Mouse (Mus musculus) heart, embryonic 13.5 days (tissue): Measurements from ENCODE around the gene Rictor. TPM values are rescaled to one million over a fixed set of nuclear protein-coding genes. Genes with fewer than 3 reads are reported as not detected.
A peak's percentile ranks its signal among the peaks of the same experiment; 100 is the strongest.

Source experiments
- ATAC-seq: fragments of 200-750 bp; cut with Nextera tagmentation; 2 replicates; pipeline ENCODE4 v1.8.0; 2017; ENCODE audit warnings: moderate TSS enrichment; ENCODE audit not compliant: insufficient number of reproducible peaks, low FRiP score, low TSS enrichment; ENCODE audit errors: extremely low read depth
- H3K27ac ChIP-seq: fragments of 300-500 bp; sonication (generic); replicated peaks from 2 replicates; pipeline ENCODE4 v1.5.1; 2015; ENCODE audit warnings: moderate library complexity, mild to moderate bottlenecking, inconsistent platforms
- H3K27me3 ChIP-seq: fragments of 300-500 bp; sonication (generic); replicated peaks from 2 replicates; pipeline ENCODE4 v1.6.1; 2015; ENCODE audit warnings: mild to moderate bottlenecking, inconsistent platforms
- H3K36me3 ChIP-seq: fragments of 300-500 bp; sonication (generic); 2 replicates; pipeline ENCODE4 v1.6.1; 2015; ENCODE audit warnings: mild to moderate bottlenecking, inconsistent platforms
- H3K4me1 ChIP-seq: fragments of 300-500 bp; sonication (generic); 2 replicates; pipeline ENCODE4 v1.6.1; 2015; ENCODE audit warnings: inconsistent platforms
- H3K4me2 ChIP-seq: fragments of 300-500 bp; sonication (generic); 2 replicates; pipeline ENCODE4 v1.6.1; 2015; ENCODE audit warnings: inconsistent platforms, mild to moderate bottlenecking, moderate library complexity
- H3K4me3 ChIP-seq: fragments of 300-500 bp; sonication (generic); 2 replicates; pipeline ENCODE4 v1.5.1; 2015; ENCODE audit warnings: moderate library complexity, mild to moderate bottlenecking, inconsistent platforms
- H3K9ac ChIP-seq: fragments of 300-500 bp; sonication (generic); 2 replicates; pipeline ENCODE4 v1.6.1; 2015; ENCODE audit warnings: inconsistent platforms, mild to moderate bottlenecking, moderate library complexity
- H3K9me3 ChIP-seq: fragments of 300-500 bp; sonication (generic); 2 replicates; pipeline ENCODE4 v1.6.1; 2016; ENCODE audit warnings: inconsistent platforms
- WGBS: fragments of 180-500 bp; shearing (Covaris S2); methylation state at CpG from one replicate; pipeline ENCODE4 v1.1.7; 2015; ENCODE audit warnings: mixed read lengths; 5-methylcytosine and 5-hydroxymethylcytosine counted together
- polyA plus RNA-seq: library from polyadenylated mRNA; unstranded; fragments of >200 nt; fragmentation: Nextera tagmentation; extraction: Ambion mirVana; gene quantifications from 2 replicates; pipeline ENCODE4 v1.2.1, GENCODE M21; 2015

The Rictor gene
- polyA plus RNA-seq = 25.3 and 27.1 TPM in 2 replicates

DNA sequence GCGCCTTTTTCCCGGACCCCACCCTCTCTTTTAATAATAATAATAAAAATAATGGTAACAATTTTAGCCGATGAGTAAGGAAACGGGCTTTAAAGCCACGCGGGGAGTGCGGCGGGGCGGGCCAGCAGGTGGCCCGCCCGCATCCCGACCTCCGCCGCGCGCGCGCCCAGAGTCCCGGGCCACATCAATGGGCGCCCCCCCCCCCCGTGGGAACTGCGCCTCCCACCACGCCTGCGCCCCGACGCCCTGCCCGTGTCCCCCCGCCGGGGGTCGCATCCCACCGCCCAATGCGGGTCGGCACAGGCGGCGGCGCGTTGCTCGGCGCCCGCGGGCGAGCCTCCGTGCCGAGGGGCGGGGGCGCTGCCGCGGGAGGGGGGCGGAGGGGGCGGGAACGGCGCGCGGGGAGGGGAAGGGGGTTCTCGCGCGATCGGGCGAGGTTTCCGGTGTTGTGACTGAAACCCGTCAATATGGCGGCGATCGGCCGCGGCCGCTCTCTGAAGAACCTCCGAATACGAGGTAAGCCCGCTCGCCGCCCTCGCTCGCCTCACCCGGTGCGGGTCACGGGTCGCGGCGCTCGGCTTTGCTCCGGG lies at the start of gene Rictor:
Rictor (plus strand) TSS at position 444 of the 590 bp plus-strand sequence.
- Histone ChIP-seq H3K4me3 (peak within 1 kb of the TSS; percentile 95), H3K27ac (peak within 1 kb of the TSS; percentile 93), H3K4me2 (peak within 1 kb of the TSS; percentile 96), H3K9ac (peak within 1 kb of the TSS; percentile 97), H3K27me3 (no peaks in the 10 kb centered on the region), H3K36me3 (no peaks in the 10 kb centered on the region), H3K9me3 (no peaks in the 10 kb centered on the region), H3K4me1 (peaks cover 35% of the 10 kb centered on the region)
- peak; percentile 75 for ATAC-seq
- under 1% methylated on average over 73 of the region's 82 CpGs for WGBS

DNA sequence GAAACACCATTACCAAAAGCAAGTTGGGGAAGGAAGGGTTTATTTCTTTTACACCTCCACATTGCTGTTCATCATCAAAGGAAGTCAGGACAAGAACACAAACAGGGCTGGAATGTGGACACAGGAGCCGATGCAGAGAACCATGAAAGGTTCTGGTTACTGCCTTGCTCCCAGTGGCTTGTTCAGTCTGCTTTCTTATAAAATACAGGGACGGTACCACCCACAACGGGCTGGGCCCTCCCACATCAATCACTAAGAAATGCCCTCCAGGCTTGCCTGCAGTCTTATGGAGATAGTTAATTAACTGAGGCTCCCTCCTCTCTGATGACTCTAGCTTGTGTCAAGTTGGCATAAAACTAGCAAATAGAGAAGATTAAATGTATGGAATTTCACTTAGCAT lies 46.2 kb upstream of the Rictor start:
- 56% methylated on average over 3 of the region's 3 CpGs for WGBS
- H3K9me3 ChIP-seq = no peaks in the 10 kb centered on the region

DNA sequence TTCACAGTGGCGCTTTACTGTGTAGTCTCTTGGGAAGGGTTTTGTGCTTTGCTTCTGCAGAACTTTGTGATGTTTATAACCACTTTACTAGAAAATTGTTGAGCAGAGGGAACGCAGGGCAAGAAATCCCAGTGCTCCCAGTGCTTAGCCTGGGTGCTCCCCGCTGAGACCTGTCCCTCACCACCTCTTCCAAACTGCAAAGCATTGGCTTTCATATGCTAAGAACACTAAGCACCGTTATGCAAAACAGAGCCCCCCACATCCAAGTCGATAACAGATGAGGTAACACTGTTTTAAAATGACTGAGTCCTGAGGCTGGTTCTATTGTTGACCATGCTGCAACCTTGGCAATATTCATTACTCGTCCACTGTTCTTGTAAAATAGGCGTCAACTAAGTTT lies 44.2 kb upstream of the Rictor start:
- Histone ChIP-seq H3K4me3 (no peak overlapping the region), H3K36me3 (no peaks in the 10 kb centered on the region), H3K9me3 (no peaks in the 10 kb centered on the region), H3K9ac (no peak overlapping the region), H3K4me1 (peaks cover 6% of the 10 kb centered on the region; the same call in 1 of the 2 replicates), H3K4me2 (no peak overlapping the region), H3K27me3 (no peaks in the 10 kb centered on the region), H3K27ac (no peak overlapping the region)
- no peak for ATAC-seq
- 56% methylated on average over 7 of the region's 7 CpGs for WGBS

More for the DNA sequence above, 46.2 kb upstream of the Rictor start:
- Histone ChIP-seq H3K9ac (no peak overlapping the region), H3K27ac (no peak overlapping the region), H3K4me2 (no peak overlapping the region), H3K27me3 (no peaks in the 10 kb centered on the region), H3K4me3 (no peak overlapping the region), H3K36me3 (no peaks in the 10 kb centered on the region), H3K4me1 (peaks cover 6% of the 10 kb centered on the region; the same call in 1 of the 2 replicates)
- ATAC-seq = no peak

DNA sequence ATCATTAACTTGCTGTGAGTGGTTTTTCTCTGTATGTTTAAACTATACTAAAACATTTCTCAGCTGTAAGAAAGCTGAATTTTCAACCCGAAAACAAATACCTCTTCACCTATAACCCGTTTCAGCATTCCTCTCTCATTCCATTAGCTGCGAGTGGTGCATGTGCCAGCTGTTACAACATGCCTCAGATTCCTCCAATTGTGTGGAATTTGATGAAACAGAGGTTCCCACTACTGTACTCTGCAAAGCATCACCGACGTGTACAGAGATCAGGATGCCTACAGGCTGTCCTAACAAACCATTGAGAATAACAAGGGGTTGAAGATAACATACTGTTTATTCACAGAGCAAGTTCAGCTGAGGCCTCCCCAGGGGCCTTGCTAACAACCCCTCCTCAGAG lies 42.1 kb upstream of the Rictor start:
- H3K9me3 ChIP-seq = no peaks in the 10 kb centered on the region
- H3K27me3 ChIP-seq = no peaks in the 10 kb centered on the region
- H3K4me3 ChIP-seq = no peak overlapping the region
- no peak overlapping the region for H3K9ac ChIP-seq
- peaks cover 6% of the 10 kb centered on the region; the same call in 1 of the 2 replicates for H3K4me1 ChIP-seq
- H3K27ac ChIP-seq = no peak overlapping the region
- no peak overlapping the region for H3K4me2 ChIP-seq
- no peaks in the 10 kb centered on the region for H3K36me3 ChIP-seq
- 29% methylated on average over 5 of the region's 5 CpGs for WGBS
- no peak for ATAC-seq

DNA sequence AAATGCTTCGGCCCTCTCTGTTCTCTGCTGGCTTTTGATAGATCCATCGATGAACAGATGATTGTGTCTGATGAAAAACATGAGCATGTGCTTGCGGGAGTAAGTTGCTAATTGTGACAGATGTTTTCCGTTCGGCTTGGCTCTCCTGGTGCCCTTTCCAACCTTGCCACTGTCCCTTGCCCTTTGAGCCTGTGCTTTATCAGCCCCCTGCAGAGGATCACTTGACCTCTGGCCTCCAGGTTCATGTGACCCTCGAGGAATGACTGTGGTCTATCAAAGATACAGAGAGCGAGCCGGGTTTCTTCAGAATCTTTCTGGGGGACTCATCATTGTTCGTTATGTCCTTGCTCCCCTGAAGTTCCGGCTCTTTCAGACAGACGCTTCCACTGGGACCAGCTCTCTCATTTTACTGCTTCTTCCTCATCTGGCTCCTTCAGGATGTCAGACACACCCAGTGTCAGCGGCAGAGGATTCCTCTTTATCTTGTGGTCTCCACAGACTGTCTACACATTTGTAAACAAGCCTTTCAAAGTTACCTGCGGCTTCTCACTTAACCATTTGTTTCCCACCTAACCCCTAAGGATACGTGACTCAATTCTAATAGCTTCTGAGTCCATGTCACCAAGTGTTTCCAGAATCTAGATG lies 39.3 kb upstream of the Rictor start:
- Histone ChIP-seq H3K4me1 (peaks cover 6% of the 10 kb centered on the region; the same call in 1 of the 2 replicates), H3K4me2 (no peak overlapping the region), H3K9ac (no peak overlapping the region), H3K9me3 (no peaks in the 10 kb centered on the region), H3K36me3 (no peaks in the 10 kb centered on the region), H3K27me3 (no peaks in the 10 kb centered on the region), H3K4me3 (no peak overlapping the region), H3K27ac (no peak overlapping the region)
- WGBS = 22% methylated on average over 14 of the region's 14 CpGs
- no peak for ATAC-seq

DNA sequence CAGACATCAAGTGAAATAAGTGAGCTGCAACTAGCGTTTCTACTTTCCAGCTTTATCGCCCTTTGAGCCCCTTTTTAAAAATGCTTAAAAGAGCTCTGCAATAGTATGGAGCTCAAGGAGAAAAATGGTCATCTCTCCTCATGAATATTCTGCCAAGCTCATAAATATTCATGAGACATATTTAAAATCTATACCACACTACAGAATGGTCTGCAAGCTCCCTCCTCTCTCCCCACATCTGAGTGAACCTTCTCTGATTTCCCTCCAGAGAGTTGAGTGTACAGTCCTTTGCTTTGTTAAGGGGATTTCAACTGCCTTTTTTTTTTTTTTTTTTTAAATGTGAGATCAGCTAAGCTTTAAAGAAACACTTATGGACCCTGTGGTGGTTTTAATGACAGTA lies 29.7 kb upstream of the Rictor start:
- Histone ChIP-seq H3K4me2 (no peak overlapping the region), H3K9ac (no peak overlapping the region)
- 79% methylated on average over 2 of the region's 2 CpGs for WGBS

DNA sequence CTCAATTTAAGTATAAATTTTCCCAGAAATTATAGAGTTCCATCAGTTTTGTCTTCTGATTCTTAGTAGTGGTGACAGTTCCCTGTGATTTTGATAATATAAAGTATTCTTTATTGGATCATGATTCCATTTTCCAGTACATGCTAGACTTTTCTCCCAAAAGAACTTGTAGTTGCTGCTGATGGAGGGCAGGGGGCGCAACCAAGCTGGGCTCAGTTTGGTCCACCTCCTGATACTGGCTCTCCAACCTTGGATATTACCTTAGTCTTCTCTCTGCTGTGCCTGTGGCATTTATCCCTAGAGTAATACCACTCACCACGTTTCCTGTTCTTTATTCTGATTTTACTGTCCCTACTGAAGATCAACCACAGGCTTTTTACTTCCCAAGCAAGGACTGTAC lies 6.0 kb upstream of the Rictor start:
- H3K36me3 ChIP-seq = no peaks in the 10 kb centered on the region
- no peaks in the 10 kb centered on the region for H3K27me3 ChIP-seq
- ATAC-seq = no peak
- no peak overlapping the region for H3K4me3 ChIP-seq
- H3K4me2 ChIP-seq = no peak overlapping the region
- H3K4me1 ChIP-seq = no peaks in the 10 kb centered on the region; the same call in 1 of the 2 replicates
- H3K27ac ChIP-seq = no peak overlapping the region
- 62% methylated on average over 2 of the region's 2 CpGs for WGBS
- no peaks in the 10 kb centered on the region for H3K9me3 ChIP-seq
- H3K9ac ChIP-seq = no peak overlapping the region

More for the DNA sequence above, 29.7 kb upstream of the Rictor start:
- ATAC-seq = no peak
- Histone ChIP-seq H3K36me3 (no peaks in the 10 kb centered on the region), H3K4me3 (no peak overlapping the region), H3K4me1 (no peaks in the 10 kb centered on the region), H3K27ac (no peak overlapping the region), H3K9me3 (no peaks in the 10 kb centered on the region), H3K27me3 (no peaks in the 10 kb centered on the region)

DNA sequence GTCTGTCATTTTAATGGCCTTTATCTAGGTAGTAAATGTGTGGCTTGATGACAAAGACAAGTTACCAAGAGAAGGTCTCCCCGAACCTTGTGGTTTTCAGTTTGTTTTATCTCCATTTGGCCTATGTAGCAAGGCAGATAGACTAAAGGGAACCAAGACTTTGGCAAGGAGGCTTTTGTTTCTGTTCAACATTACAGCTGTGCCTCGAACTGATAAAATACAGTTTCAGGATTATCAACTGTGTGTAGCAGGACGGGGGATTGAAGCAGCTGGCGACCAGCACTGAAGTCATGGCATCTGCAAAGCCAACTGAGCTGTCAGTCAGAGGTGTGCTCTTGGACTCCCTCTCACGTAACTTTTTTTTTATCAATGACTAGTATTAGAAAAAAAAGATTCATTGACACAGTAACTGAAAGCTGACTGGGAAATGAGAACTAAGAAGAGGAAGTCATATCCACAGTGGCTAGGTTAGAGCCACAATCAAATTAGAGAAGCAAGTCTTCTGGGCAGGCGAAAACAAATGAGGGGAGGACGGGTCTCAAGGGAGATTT lies 2.8 kb upstream of the Rictor start:
- H3K4me2 ChIP-seq = no peak overlapping the region
- no peak for ATAC-seq
- no peaks in the 10 kb centered on the region for H3K27me3 ChIP-seq
- no peaks in the 10 kb centered on the region for H3K9me3 ChIP-seq
- peaks cover 11% of the 10 kb centered on the region for H3K4me1 ChIP-seq
- H3K9ac ChIP-seq = no peak overlapping the region
- no peak overlapping the region for H3K27ac ChIP-seq
- H3K4me3 ChIP-seq = no peak overlapping the region
- no peaks in the 10 kb centered on the region for H3K36me3 ChIP-seq
- WGBS = 34% methylated on average over 7 of the region's 7 CpGs

DNA sequence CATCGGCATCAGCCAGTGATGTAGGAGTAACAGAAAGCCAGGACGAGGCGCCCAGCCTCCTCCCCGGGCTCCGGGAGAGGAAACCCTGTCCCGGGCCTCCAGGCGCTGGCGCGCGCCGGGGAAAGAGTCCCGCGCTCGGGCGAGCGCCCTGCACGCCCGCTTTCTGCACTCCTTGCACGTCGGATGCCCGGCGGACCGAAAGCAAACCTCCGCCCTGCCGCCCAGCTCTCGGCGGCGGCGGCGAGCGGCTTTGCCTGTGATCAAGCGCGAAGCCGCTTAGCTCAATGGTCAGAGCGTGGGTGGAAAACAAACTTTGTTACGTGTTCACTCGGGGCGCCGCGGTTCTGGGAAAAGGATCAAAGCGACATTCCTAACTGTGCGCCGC lies 636 bp upstream of the Rictor start:
- Histone ChIP-seq H3K36me3 (no peaks in the 10 kb centered on the region), H3K4me1 (peaks cover 30% of the 10 kb centered on the region), H3K9me3 (no peaks in the 10 kb centered on the region), H3K4me2 (peak overlapping the region; percentile 96), H3K9ac (peak overlapping the region; percentile 97), H3K4me3 (peak overlapping the region; percentile 95), H3K27me3 (no peaks in the 10 kb centered on the region), H3K27ac (peak overlapping the region; percentile 93)
- under 1% methylated on average over 43 of the region's 43 CpGs for WGBS
- peak; percentile 40; the same call in 1 of the 2 replicates for ATAC-seq

DNA sequence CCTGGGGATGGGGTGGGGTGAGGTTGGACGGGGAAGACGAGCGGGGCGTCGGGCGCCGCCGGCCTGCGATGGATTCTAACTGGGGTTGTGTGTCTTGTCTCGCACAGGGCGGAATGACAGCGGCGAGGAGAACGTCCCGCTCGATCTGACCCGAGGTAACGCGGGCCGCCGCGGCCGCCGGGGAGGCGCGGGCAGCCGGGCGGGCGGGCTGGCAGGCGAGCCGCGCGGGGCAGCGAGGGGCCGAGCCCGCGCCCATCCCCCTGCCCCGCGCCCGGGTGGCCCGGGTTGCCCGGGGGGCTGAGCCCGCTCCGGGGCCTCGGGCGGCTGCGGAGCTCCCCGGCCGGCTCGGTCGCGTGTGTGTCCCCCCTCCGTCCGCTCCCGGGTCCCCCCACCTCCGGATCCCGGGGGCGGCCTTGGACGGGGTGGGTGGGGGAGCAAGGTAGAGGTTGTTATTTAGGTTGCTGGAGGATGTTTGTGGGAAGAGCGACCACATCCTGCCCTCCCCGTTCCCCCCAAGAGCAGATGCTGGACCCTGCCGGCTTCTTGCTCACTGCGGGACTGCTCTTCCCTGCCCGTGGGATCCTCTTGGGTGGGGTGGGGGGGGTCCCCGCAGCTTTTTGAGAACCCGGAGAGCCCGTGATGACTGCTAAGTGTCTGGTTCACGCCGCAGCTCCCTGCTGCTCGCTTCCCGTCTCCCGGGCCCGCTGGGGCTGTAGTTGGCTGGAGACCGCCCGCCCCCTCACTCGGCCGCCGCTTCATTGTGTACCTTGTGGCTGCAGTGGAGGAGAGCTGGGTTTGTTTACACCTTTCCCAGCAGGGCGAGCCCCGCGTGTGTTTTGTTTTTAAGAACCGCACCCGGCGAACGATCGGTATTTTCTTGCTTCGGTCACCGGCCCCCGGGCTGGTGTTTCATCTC lies 605 bp downstream of the Rictor start:
- H3K27me3 ChIP-seq = no peaks in the 10 kb centered on the region
- under 1% methylated on average over 87 of the region's 89 CpGs for WGBS
- H3K4me2 ChIP-seq = peak overlapping the region; percentile 96
- peaks cover 43% of the 10 kb centered on the region for H3K4me1 ChIP-seq
- no peaks in the 10 kb centered on the region for H3K36me3 ChIP-seq
- peak overlapping the region; percentile 93 for H3K27ac ChIP-seq
- ATAC-seq = peak; percentile 70
- no peaks in the 10 kb centered on the region for H3K9me3 ChIP-seq
- H3K9ac ChIP-seq = peak overlapping the region; percentile 97
- H3K4me3 ChIP-seq = peak overlapping the region; percentile 95

DNA sequence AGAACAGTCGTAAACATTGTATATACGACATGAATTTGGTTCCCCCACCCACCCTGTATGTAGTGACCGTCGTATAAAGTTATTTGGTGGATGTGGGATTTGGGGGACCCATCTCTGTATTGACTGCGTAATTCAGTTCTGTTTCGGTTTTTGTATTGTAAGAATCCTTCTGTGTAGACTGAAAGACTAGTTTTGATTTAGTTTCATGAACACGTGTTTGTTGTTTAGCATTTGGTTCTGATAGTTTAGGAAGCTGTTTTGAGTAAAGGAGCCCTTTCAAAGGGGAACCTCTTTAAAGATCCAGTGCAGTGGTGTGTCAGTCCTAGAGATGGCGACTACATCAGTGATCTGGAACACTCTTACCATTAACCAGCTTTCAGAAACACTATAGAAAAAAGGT lies 1.4 kb downstream of the Rictor start:
- WGBS = 24% methylated on average over 8 of the region's 8 CpGs
- Histone ChIP-seq H3K27me3 (no peaks in the 10 kb centered on the region), H3K4me2 (peak overlapping the region; percentile 96), H3K4me3 (peak overlapping the region; percentile 95), H3K36me3 (no peaks in the 10 kb centered on the region), H3K9me3 (no peaks in the 10 kb centered on the region), H3K4me1 (peaks cover 51% of the 10 kb centered on the region), H3K9ac (peak overlapping the region; percentile 97), H3K27ac (no peak overlapping the region)
- no peak for ATAC-seq
